Mouse (Mus musculus) heart, adult 2 months (tissue): ENCODE data around the gene Olfr784. TPM values are rescaled to one million over a fixed set of nuclear protein-coding genes. Genes with fewer than 3 reads are reported as not detected.

Experiments
- DNase-seq, 2 experiments: peaks; one replicate each; pipeline ENCODE4 v3.0.0; 2021
- H3K27ac ChIP-seq: fragments of 200-600 bp; 2 replicates; pipeline ENCODE4 v1.8.1; 2022
- H3K27me3 ChIP-seq: fragments of 200-500 bp; 2 replicates; pipeline ENCODE4 v1.6.1; 2012; ENCODE audit warnings: mild to moderate bottlenecking, low read length, inconsistent platforms, mixed read lengths; ENCODE audit not compliant: control insufficient read depth, insufficient read depth
- H3K36me3 ChIP-seq: fragments of 200-500 bp; 2 replicates; pipeline ENCODE4 v1.6.1; 2012; ENCODE audit warnings: low read length, inconsistent platforms; ENCODE audit not compliant: control insufficient read depth, insufficient read depth
- H3K4me1 ChIP-seq: fragments of 200-500 bp; 2 replicates; pipeline ENCODE4 v1.6.1; 2011; ENCODE audit warnings: low read length; ENCODE audit not compliant: control insufficient read depth, insufficient read depth
- H3K4me3 ChIP-seq: fragments of 200-600 bp; 2 replicates; pipeline ENCODE4 v1.8.1; 2022
- H3K79me2 ChIP-seq: fragments of 200-500 bp; replicated peaks from 2 replicates; pipeline ENCODE4 v1.6.1; 2012; ENCODE audit warnings: mild to moderate bottlenecking, inconsistent platforms, low read length, moderate library complexity, mixed read lengths; ENCODE audit not compliant: control insufficient read depth, insufficient read depth
- H3K9ac ChIP-seq: fragments of 200-500 bp; 2 replicates; pipeline ENCODE4 v1.6.1; 2012; ENCODE audit warnings: low read depth, mild to moderate bottlenecking, control low read depth, inconsistent platforms, low read length, mixed read lengths
- CTCF ChIP-seq: fragments of 200-600 bp; IDR thresholded peaks from 2 replicates; pipeline ENCODE4 v1.8.1; 2022; ENCODE audit warnings: antibody characterized with exemption, mild to moderate bottlenecking, moderate library complexity
- EP300 ChIP-seq: fragments of 200-500 bp; IDR thresholded peaks from 2 replicates; pipeline ENCODE4 v1.6.1; 2011; ENCODE audit warnings: low read depth, low read length, control low read depth; ENCODE audit not compliant: insufficient read depth
- POLR2A ChIP-seq: fragments of 200-500 bp; IDR thresholded peaks from 2 replicates; pipeline ENCODE4 v1.6.1; 2011; ENCODE audit warnings: mild to moderate bottlenecking, low read depth, low read length, control low read depth; ENCODE audit not compliant: insufficient read depth
- WGBS: fragments of 180-500 bp; shearing (Covaris S2); methylation state at CpG from one replicate; pipeline ENCODE4 v1.1.7; 2018; 5-methylcytosine and 5-hydroxymethylcytosine counted together
- intact Hi-C: fragments of 180-260 bp; cut with DNase I; formaldehyde crosslinking; loops from one replicate; pipeline ENCODE4 v1.15.1; 2025
- polyA plus RNA-seq: library from polyadenylated mRNA; depleted of rRNA; stranded (reverse); fragments of >200 nt; gene quantifications from 2 replicates; pipeline ENCODE4 v1.2.3, GENCODE M21; 2012; rRNA removed
- total RNA-seq, 2 experiments: library from RNA; stranded (reverse); gene quantifications; 2 replicates each; pipeline ENCODE4 v1.2.3; 2021

Olfr784 gene
- total and polyA plus RNA-seq, 3 experiments, result 0.07 to 0.10 TPM; not detected in 1

DNA sequence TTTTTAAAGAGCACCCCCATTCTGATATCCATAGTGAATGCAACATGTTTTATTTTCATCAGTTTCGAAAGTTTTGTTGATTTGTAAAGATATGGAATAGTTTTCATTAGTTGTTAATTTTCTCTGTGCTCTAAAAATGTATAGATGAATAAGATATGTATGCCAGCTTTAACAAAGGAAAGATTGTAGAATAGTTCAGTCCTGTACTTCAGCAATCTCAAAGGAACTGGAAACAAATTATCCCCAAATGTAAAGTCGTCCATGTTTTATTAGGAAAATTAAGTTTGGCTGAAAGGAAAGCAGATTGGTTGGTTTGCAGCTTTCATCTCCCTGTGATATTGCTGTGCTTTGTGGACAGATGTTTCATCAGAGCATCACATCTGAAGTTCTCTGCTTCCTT lies 21.2 kb downstream of the Olfr784 start, which contains the start of gene Olfr785:
TSS of gene Olfr785 (plus strand) at position 301 of the 400 bp plus-strand sequence.
- Histone ChIP-seq H3K4me1 (no peaks in the 10 kb centered on the region), H3K27me3 (no peaks in the 10 kb centered on the region), H3K9ac (no peak within 1 kb of the TSS), H3K4me3 (no peak within 1 kb of the TSS), H3K27ac (no peak within 1 kb of the TSS), H3K79me2 (no peaks in the 10 kb centered on the region), H3K36me3 (no peaks in the 10 kb centered on the region)
- 45% methylated on average over 2 of the region's 2 CpGs for WGBS
- intact Hi-C loops, result no loop called here
- TF ChIP-seq EP300, result no peak
- TF ChIP-seq CTCF, result no peak
- TF ChIP-seq POLR2A, result no peak
- DNase-seq, result no peak

DNA sequence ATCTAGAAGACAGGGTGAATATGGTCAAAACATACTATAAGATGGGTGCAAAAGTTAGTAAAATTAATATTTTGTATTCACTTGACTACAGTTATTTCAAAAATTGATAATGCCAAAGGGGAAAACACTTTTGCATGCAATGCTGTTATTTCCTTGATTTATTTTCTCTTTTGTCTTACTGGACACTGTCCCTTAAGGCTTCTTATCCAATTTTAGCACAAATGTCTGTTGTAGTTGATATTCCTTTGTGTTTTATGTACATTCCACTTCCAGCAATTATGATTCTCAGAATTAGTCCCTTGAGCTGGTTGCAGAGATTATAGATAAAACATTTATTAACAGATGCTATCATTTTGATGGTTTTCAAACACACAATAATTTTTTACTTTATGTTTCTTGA lies 43.1 kb downstream of the Olfr784 start, which contains the start of gene Olfr786:
TSS of gene Olfr786 (plus strand) at position 301 of the 400 bp plus-strand sequence.
- Histone ChIP-seq H3K79me2 (no peaks in the 10 kb centered on the region), H3K4me1 (no peaks in the 10 kb centered on the region), H3K36me3 (no peaks in the 10 kb centered on the region), H3K9ac (no peak within 1 kb of the TSS), H3K27ac (no peak within 1 kb of the TSS), H3K27me3 (no peaks in the 10 kb centered on the region), H3K4me3 (no peak within 1 kb of the TSS)
- TF ChIP-seq POLR2A (no peak), EP300 (no peak), CTCF (no peak)
- intact Hi-C loops, result no loop called here
- DNase-seq, result no peak

Other genes starting within 250 kb of the Olfr784 start
- gene Olfr770, start 245.1 kb upstream of the Olfr784 start, total RNA-seq, result not detected
- not detected in 2 replicates for gene Olfr770, start 245.1 kb upstream of the Olfr784 start, polyA plus RNA-seq
- gene Olfr771, start 219.3 kb upstream of the Olfr784 start, total RNA-seq, result not detected
- not detected in 2 replicates for gene Olfr771, start 219.3 kb upstream of the Olfr784 start, polyA plus RNA-seq
- not detected for gene Olfr772, start 206.2 kb upstream of the Olfr784 start, total RNA-seq
- not detected in 2 replicates for gene Olfr772, start 206.2 kb upstream of the Olfr784 start, polyA plus RNA-seq
- not detected for gene Olfr773, start 196.7 kb upstream of the Olfr784 start, total RNA-seq
- gene Olfr773, start 196.7 kb upstream of the Olfr784 start, polyA plus RNA-seq, result not detected in 2 replicates
- gene Olfr774, start 147.9 kb upstream of the Olfr784 start, total RNA-seq, result not detected
- not detected in 2 replicates for gene Olfr774, start 147.9 kb upstream of the Olfr784 start, polyA plus RNA-seq
- not detected for gene Olfr775, start 135.7 kb upstream of the Olfr784 start, total RNA-seq
- not detected in 2 replicates for gene Olfr775, start 135.7 kb upstream of the Olfr784 start, polyA plus RNA-seq
- not detected for gene Olfr776, start 125.0 kb upstream of the Olfr784 start, total RNA-seq
- gene Olfr776, start 125.0 kb upstream of the Olfr784 start, polyA plus RNA-seq, result not detected in 2 replicates
- not detected for gene Olfr777, start 112.6 kb upstream of the Olfr784 start, total RNA-seq
- gene Olfr777, start 112.6 kb upstream of the Olfr784 start, polyA plus RNA-seq, result not detected in 2 replicates
- not detected for gene Olfr780, start 66.0 kb upstream of the Olfr784 start, total RNA-seq
- not detected in 2 replicates for gene Olfr780, start 66.0 kb upstream of the Olfr784 start, polyA plus RNA-seq
- not detected for gene Olfr781, start 55.2 kb upstream of the Olfr784 start, total RNA-seq
- gene Olfr781, start 55.2 kb upstream of the Olfr784 start, polyA plus RNA-seq, result not detected in 2 replicates
- not detected for gene Olfr782, start 35.2 kb upstream of the Olfr784 start, total RNA-seq
- not detected in 2 replicates for gene Olfr782, start 35.2 kb upstream of the Olfr784 start, polyA plus RNA-seq
- not detected for gene Olfr785, start 21.3 kb downstream of the Olfr784 start, total RNA-seq
- not detected in 2 replicates for gene Olfr785, start 21.3 kb downstream of the Olfr784 start, polyA plus RNA-seq
- not detected for gene Olfr786, start 43.2 kb downstream of the Olfr784 start, total RNA-seq
- not detected in 2 replicates for gene Olfr786, start 43.2 kb downstream of the Olfr784 start, polyA plus RNA-seq
- gene Olfr787, start 77.8 kb downstream of the Olfr784 start, total RNA-seq, result not detected
- not detected in 2 replicates for gene Olfr787, start 77.8 kb downstream of the Olfr784 start, polyA plus RNA-seq
- gene Olfr788, start 86.9 kb downstream of the Olfr784 start, total RNA-seq, result not detected
- not detected in 2 replicates for gene Olfr788, start 86.9 kb downstream of the Olfr784 start, polyA plus RNA-seq
- not detected for gene Olfr789, start 100.7 kb downstream of the Olfr784 start, total RNA-seq
- gene Olfr789, start 100.7 kb downstream of the Olfr784 start, polyA plus RNA-seq, result not detected in 2 replicates
- not detected for gene Olfr790, start 114.4 kb downstream of the Olfr784 start, total RNA-seq
- gene Olfr790, start 114.4 kb downstream of the Olfr784 start, polyA plus RNA-seq, result not detected in 2 replicates
- gene Olfr791, start 137.7 kb downstream of the Olfr784 start, total RNA-seq, result not detected
- not detected in 2 replicates for gene Olfr791, start 137.7 kb downstream of the Olfr784 start, polyA plus RNA-seq
- gene Olfr792, start 155.1 kb downstream of the Olfr784 start, total RNA-seq, result not detected
- not detected in 2 replicates for gene Olfr792, start 155.1 kb downstream of the Olfr784 start, polyA plus RNA-seq
- gene Olfr794, start 183.6 kb downstream of the Olfr784 start, total RNA-seq, result not detected
- gene Olfr794, start 183.6 kb downstream of the Olfr784 start, polyA plus RNA-seq, result not detected in 2 replicates
- not detected for gene Olfr796, start 228.5 kb downstream of the Olfr784 start, total RNA-seq
- not detected in 2 replicates for gene Olfr796, start 228.5 kb downstream of the Olfr784 start, polyA plus RNA-seq
- not detected for gene Olfr798, start 243.9 kb downstream of the Olfr784 start, total RNA-seq
- not detected in 2 replicates for gene Olfr798, start 243.9 kb downstream of the Olfr784 start, polyA plus RNA-seq